Mouse (Mus musculus): ENCODE data around the gene Dr1.
"Not testable (repeated sequence)": the region's sequence is repeated elsewhere in the genome, so short reads cannot be mapped to it uniquely, and the experiment has no call there.

The Dr1 gene

DNA sequence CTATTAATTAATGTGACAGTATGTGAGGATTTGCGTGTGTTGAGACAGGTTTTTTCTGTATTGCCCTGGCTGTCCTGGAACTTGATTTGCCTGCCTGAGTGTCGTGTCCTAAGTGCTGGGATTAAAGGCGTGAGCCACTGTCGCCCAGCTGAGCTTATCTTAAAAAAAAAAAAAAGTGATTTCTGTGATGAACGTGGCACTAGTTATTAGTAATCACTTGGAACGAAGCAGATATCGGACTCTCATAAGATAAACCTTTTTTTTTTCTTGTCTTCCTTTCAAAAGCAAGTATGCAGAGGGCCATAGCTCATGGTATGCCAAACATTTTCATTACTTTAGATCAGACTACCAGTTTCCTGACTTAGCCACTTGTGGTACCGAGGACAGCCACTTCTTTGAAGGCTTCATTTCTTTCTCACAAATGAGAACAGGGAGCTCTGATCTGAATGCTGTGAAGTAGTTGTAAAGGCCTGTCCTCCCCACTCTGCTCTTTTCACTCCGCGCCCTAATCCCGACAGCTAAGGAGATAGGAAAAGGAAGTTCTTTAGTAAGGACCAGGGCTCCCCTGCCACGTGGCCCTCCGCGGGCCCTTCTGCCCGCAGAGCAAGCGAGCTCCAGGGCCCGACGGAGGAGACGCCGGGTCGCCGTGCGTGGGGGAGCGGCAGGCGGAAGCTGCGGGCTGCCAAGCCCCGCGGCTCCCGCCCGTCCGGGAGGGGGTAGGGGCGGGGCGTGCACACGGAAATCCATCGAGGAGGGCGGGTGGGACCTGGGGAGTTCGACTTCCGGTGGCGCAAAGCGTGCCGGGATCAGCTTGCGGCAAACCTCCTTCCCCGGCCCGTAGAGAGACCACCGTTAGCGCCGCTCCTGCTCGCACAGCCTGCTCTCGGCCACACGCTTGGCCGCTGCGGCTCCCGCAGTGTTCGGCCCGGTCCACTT lies at the start of gene Dr1:
Gene Dr1, plus strand, starts transcription at position 771 of the 936 bp plus-strand sequence.
- Histone ChIP-seq H3K36me3 (ENCODE audit: insufficient read depth, low read length) (peaks cover 25% of the 10 kb centered on the region), H3K9me3 (ENCODE audit: low read length) (no peaks in the 10 kb centered on the region), H3K4me1 (replicated peaks; ENCODE audit: low read depth, low read length) (peaks cover 27% of the 10 kb centered on the region), H3K4me3 (replicated peaks; ENCODE audit: low read length) (peak within 1 kb of the TSS; percentile 99), H3K27me3 (ENCODE audit: insufficient read depth, low read length) (no peaks in the 10 kb centered on the region)
- TF ChIP-seq CTCF (conservative IDR thresholded peaks at IDR 0.05; ENCODE audit: low read length) (no peak), POU5F1 (IDR thresholded peaks at IDR 0.05; ENCODE audit: borderline replicate concordance, low read length) (no peak), NANOG (IDR thresholded peaks at IDR 0.05; ENCODE audit: borderline replicate concordance, low read length) (no peak)

DNA sequence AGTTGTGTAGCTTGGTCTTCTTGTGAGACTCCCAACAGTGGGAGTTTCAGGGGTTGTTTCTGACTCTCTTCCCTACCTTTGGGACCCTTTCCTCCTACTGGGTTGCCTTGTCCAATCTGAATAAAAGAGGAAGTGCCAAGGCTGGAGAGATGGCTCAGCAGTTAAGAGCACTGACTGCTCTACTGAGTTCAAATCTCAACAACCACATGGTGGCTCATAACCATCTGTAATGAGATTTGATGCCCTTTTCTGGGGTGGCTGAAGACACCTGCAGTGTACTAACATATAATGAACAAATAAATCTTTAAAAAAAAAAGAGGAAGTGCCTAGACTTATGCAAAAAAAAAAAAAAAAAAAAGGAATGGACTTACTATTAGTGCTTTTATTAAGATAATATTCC lies 44.6 kb upstream of the Dr1 start:
- Histone ChIP-seq H3K4me1 (replicated peaks; ENCODE audit: low read depth, low read length) (no peaks in the 10 kb centered on the region), H3K4me3 (replicated peaks; ENCODE audit: low read length) (no peak overlapping the region), H3K36me3 (ENCODE audit: insufficient read depth, low read length) (peaks cover 9% of the 10 kb centered on the region; the same call in 1 of the 2 replicates), H3K27me3 (ENCODE audit: insufficient read depth, low read length) (no peaks in the 10 kb centered on the region), H3K9me3 (ENCODE audit: low read length) (no peaks in the 10 kb centered on the region)
- TF ChIP-seq POU5F1 (IDR thresholded peaks at IDR 0.05; ENCODE audit: borderline replicate concordance, low read length): no peak
- TF ChIP-seq CTCF (conservative IDR thresholded peaks at IDR 0.05; ENCODE audit: low read length): no peak
- TF ChIP-seq NANOG (IDR thresholded peaks at IDR 0.05; ENCODE audit: borderline replicate concordance, low read length): no peak

DNA sequence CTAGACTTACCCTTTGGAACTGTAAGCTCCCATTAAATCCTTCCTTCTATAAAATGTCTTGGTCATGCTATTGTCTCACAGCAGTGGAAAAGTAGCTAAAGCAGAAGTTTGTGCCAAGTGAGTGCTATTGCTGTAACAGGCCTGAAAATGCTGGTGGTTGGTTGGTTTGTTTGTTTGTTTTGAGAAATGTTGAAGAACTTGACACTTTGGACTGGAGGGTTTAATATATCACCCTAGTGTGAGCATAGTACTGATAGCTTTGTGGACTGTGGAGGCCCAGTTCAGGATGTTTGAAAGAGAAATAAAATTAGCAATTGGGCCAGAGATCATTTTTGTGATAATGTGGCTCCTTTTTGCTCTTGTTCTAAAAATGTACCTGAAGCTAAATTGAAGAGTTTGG lies 42.5 kb upstream of the Dr1 start:
- TF ChIP-seq POU5F1 (IDR thresholded peaks at IDR 0.05; ENCODE audit: borderline replicate concordance, low read length) (no peak), NANOG (IDR thresholded peaks at IDR 0.05; ENCODE audit: borderline replicate concordance, low read length) (no peak), CTCF (conservative IDR thresholded peaks at IDR 0.05; ENCODE audit: low read length) (no peak)

DNA sequence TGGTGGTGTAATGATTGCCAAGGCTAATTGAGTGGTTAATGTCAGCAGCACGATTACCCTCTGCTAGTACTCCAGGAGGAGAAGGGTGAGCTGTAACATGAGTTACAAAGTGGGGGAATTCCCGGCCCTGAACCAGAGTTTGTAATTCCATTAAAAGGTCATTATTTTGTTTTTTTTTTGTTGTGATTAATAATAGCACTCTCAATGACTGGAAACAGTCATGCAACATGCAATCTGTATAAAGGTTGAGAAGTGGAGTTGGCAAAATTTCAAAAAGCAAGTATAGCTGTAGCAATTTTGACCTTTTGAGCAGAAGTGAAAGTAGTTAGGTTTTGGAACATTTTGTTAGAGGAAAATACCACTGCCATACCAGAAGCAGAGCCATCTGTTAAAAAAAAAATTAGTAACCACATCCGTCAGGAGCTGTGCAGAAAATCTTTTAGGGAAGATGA lies 22.4 kb upstream of the Dr1 start:
- no peaks in the 10 kb centered on the region for H3K27me3 ChIP-seq (ENCODE audit: insufficient read depth, low read length)
- no peak for TF ChIP-seq NANOG (IDR thresholded peaks at IDR 0.05; ENCODE audit: borderline replicate concordance, low read length)
- TF ChIP-seq CTCF (conservative IDR thresholded peaks at IDR 0.05; ENCODE audit: low read length): no peak
- TF ChIP-seq POU5F1 (IDR thresholded peaks at IDR 0.05; ENCODE audit: borderline replicate concordance, low read length): no peak
- no peaks in the 10 kb centered on the region for H3K36me3 ChIP-seq (ENCODE audit: insufficient read depth, low read length)
- H3K9me3 ChIP-seq (ENCODE audit: low read length): no peaks in the 10 kb centered on the region
- H3K4me3 ChIP-seq (replicated peaks; ENCODE audit: low read length): no peak overlapping the region
- H3K4me1 ChIP-seq (replicated peaks; ENCODE audit: low read depth, low read length): no peaks in the 10 kb centered on the region

More for the DNA sequence above, 42.5 kb upstream of the Dr1 start:
- Histone ChIP-seq H3K4me1 (replicated peaks; ENCODE audit: low read depth, low read length) (no peaks in the 10 kb centered on the region), H3K9me3 (ENCODE audit: low read length) (no peaks in the 10 kb centered on the region), H3K27me3 (ENCODE audit: insufficient read depth, low read length) (no peaks in the 10 kb centered on the region), H3K4me3 (replicated peaks; ENCODE audit: low read length) (no peak overlapping the region), H3K36me3 (ENCODE audit: insufficient read depth, low read length) (0 out of 2 replicates have a peak, but pooled peaks cover 3% of the 10 kb centered on the region)

DNA sequence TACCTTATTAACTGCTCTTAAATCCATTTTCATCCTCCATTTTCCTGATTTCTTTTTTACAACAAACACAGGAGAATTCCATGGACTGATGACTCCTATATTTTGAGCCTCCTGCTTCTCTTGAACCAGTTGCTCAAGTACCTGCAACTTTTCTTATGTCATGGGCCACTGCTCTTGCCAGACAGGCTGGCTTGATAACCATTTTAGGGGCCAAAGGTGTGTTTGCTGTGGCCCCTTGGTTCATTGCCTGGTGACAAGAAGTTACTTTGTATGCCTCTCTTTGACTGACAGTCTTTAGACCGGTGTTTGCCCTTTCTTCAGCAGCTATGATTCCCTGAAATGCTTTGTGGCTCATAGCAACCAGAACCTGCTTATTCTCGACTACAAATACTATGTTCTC lies 18.7 kb upstream of the Dr1 start:
- no peak for TF ChIP-seq CTCF (conservative IDR thresholded peaks at IDR 0.05; ENCODE audit: low read length)
- no peak for TF ChIP-seq POU5F1 (IDR thresholded peaks at IDR 0.05; ENCODE audit: borderline replicate concordance, low read length)
- TF ChIP-seq NANOG (IDR thresholded peaks at IDR 0.05; ENCODE audit: borderline replicate concordance, low read length): no peak
- Histone ChIP-seq H3K36me3 (ENCODE audit: insufficient read depth, low read length) (no peaks in the 10 kb centered on the region), H3K4me1 (replicated peaks; ENCODE audit: low read depth, low read length) (no peaks in the 10 kb centered on the region), H3K9me3 (ENCODE audit: low read length) (no peaks in the 10 kb centered on the region), H3K4me3 (replicated peaks; ENCODE audit: low read length) (no peak overlapping the region), H3K27me3 (ENCODE audit: insufficient read depth, low read length) (no peaks in the 10 kb centered on the region)

DNA sequence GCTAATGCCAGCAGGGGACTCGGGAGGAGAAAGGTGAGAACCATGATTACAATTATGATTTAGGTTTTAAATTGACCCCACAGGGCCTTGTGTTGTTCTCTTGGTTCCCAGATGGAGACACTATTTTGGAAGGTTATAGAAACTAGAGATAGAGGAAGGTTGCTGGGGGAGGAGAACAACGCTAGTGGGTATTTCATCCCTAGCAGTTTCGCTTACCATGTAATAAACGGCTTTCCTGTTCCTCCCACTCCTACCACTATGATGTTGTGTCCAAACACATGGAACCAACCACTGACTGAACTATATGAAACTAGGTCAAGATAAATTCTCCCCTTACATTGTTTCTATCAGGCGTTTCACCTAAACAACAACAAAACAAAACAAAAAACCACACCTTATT lies 13.4 kb upstream of the Dr1 start:
- Histone ChIP-seq H3K9me3 (ENCODE audit: low read length) (no peaks in the 10 kb centered on the region), H3K4me3 (replicated peaks; ENCODE audit: low read length) (no peak overlapping the region), H3K36me3 (ENCODE audit: insufficient read depth, low read length) (no peaks in the 10 kb centered on the region), H3K27me3 (ENCODE audit: insufficient read depth, low read length) (no peaks in the 10 kb centered on the region), H3K4me1 (replicated peaks; ENCODE audit: low read depth, low read length) (no peaks in the 10 kb centered on the region)
- TF ChIP-seq CTCF (conservative IDR thresholded peaks at IDR 0.05; ENCODE audit: low read length): no peak
- TF ChIP-seq NANOG (IDR thresholded peaks at IDR 0.05; ENCODE audit: borderline replicate concordance, low read length): no peak
- no peak for TF ChIP-seq POU5F1 (IDR thresholded peaks at IDR 0.05; ENCODE audit: borderline replicate concordance, low read length)

DNA sequence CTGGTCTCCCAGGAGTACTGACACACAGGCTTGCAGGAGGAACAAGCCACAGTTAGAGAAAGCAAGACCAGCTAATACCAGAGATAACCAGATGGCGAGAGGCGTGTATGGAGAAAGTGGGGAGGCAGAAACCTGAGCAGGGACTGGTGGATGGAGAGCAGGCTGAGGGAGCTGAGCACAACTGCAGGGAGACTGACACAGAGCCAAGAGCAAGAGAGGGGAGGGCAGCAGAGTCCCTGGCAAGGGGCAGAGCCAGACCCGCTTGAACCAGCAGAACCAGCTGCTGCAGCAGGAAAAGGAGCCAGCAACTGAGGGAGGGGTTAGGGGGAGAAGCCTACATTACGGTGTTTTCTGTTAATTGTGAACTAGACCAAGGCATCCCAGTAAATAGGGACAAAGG lies 6.0 kb upstream of the Dr1 start:
- H3K27me3 ChIP-seq (ENCODE audit: insufficient read depth, low read length): no peaks in the 10 kb centered on the region
- H3K36me3 ChIP-seq (ENCODE audit: insufficient read depth, low read length): no peaks in the 10 kb centered on the region
- no peak for TF ChIP-seq CTCF (conservative IDR thresholded peaks at IDR 0.05; ENCODE audit: low read length)

DNA sequence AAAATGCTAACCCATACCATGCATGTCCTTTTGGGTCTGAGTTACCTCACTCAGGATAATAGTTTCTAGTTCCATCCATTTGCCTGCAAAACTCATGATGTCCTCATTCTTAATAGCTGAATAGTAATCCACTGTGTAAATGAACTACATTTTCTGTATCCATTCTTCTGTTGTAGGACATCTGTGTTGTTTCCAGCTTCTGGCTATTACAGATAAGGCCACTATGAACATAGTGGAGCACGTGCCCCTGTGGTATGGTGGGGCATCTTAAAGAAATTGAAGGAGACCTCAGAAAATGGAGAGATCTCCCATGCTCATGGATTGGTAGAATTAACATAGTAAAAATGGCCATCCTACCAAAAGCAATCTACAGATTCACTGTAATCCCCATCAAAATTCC lies 4.9 kb upstream of the Dr1 start:
- not testable (repeated sequence) for H3K4me3 ChIP-seq (replicated peaks; ENCODE audit: low read length); H3K36me3 ChIP-seq (ENCODE audit: insufficient read depth, low read length); H3K27me3 ChIP-seq (ENCODE audit: insufficient read depth, low read length); H3K9me3 ChIP-seq (ENCODE audit: low read length)
- peaks cover 20% of the 10 kb centered on the region for H3K4me1 ChIP-seq (replicated peaks; ENCODE audit: low read depth, low read length)

More for the DNA sequence above, 6.0 kb upstream of the Dr1 start:
- Histone ChIP-seq H3K4me3 (replicated peaks; ENCODE audit: low read length) (peak overlapping the region; percentile 71), H3K4me1 (replicated peaks; ENCODE audit: low read depth, low read length) (peaks cover 14% of the 10 kb centered on the region), H3K9me3 (ENCODE audit: low read length) (no peaks in the 10 kb centered on the region)

DNA sequence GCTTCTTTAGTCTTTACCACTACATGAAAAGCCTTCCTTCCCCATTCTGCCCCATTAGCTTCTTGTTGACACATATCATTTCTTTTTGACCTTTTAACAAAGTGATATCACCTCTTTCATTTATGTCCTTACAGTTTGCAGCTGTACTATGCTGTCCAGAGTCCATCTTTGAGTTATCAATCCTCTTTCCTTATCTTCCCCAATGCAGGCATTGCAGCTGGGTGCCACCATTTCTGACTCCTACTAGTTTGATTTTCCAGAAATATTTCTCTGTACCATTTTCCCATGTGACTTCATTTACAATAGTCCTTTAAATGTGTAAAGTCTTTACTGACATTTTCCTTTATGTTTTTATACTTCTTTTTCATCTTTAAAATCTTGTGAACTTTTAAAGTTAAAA lies 1.7 kb upstream of the Dr1 start:
- Histone ChIP-seq H3K4me1 (replicated peaks; ENCODE audit: low read depth, low read length) (peaks cover 39% of the 10 kb centered on the region), H3K9me3 (ENCODE audit: low read length) (no peaks in the 10 kb centered on the region), H3K4me3 (replicated peaks; ENCODE audit: low read length) (no peak overlapping the region), H3K27me3 (ENCODE audit: insufficient read depth, low read length) (no peaks in the 10 kb centered on the region), H3K36me3 (ENCODE audit: insufficient read depth, low read length) (peaks cover 13% of the 10 kb centered on the region)
- TF ChIP-seq POU5F1 (IDR thresholded peaks at IDR 0.05; ENCODE audit: borderline replicate concordance, low read length) (no peak), CTCF (conservative IDR thresholded peaks at IDR 0.05; ENCODE audit: low read length) (no peak), NANOG (IDR thresholded peaks at IDR 0.05; ENCODE audit: borderline replicate concordance, low read length) (no peak)
